Mouse (Mus musculus): ENCODE measurements around the gene Zdhhc5. TPM values are rescaled to one million over a fixed set of nuclear protein-coding genes. Genes with fewer than 3 reads are reported as not detected.

The Zdhhc5 gene
- total and polyA plus RNA-seq, 2 experiments from 2014 or later, result 14.6 to 38.2 TPM

DNA sequence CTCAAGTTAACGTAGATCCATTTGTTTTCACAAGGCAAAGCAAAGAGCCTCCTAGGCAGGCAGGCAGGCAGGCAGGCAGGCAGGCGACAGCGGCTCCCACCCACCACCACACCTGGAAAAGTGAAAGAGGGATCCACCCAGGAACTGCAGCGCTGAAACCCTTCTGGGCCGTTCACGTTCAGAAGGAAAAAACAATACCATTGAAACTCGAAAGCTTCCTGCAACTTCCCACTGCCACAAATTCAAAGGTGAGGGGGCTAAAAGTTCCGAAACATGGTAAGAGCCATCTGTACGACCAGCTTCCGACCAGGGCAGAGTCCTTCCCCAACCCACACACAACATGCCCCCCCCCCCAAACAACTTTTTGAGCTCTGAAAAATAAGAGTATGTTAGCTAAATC, 65.3 kb downstream of the Zdhhc5 start:
- no peaks in the 10 kb centered on the region for H3K36me3 ChIP-seq (ENCODE audit: insufficient read depth, low read length)

GRCm38 (mm10) chr2:84648369-84648768, 66.6 kb downstream of the Zdhhc5 start:
- DNase-seq (ENCODE audit: low spot score), result peak; percentile 65
- H3K4me1 ChIP-seq (ENCODE audit: insufficient read depth, low read length), result peaks cover 4% of the 10 kb centered on the region; the same call in 1 of the 2 replicates
- H3K27me3 ChIP-seq (ENCODE audit: insufficient read depth, low read length), result no peaks in the 10 kb centered on the region
- TF ChIP-seq CTCF (IDR thresholded peaks at IDR 0.05; ENCODE audit: low read depth), result peak; percentile 48
- no peaks in the 10 kb centered on the region for H3K9me3 ChIP-seq (ENCODE audit: low read length)
- peak overlapping the region; percentile 73 for H3K4me3 ChIP-seq (ENCODE audit: low read length)
- WGBS, result 10% methylated on average over 6 of the region's 6 CpGs
- H3K36me3 ChIP-seq (ENCODE audit: insufficient read depth, low read length), result no peaks in the 10 kb centered on the region
- peak overlapping the region; percentile 55 for H3K9ac ChIP-seq (replicated peaks; ENCODE audit: low read length)
- H3K27ac ChIP-seq, result peak overlapping the region; percentile 60; the same call in 1 of the 2 replicates
- ATAC-seq, result no peak
- H3K4me2 ChIP-seq (ENCODE audit: low read depth, low read length), result peak overlapping the region; percentile 77

More for the DNA sequence above, 65.3 kb downstream of the Zdhhc5 start:
- TF ChIP-seq CTCF (IDR thresholded peaks at IDR 0.05; ENCODE audit: low read depth), result no peak
- ATAC-seq (no peak), DNase-seq (ENCODE audit: low spot score) (no peak)
- Histone ChIP-seq H3K4me2 (ENCODE audit: low read depth, low read length) (peak overlapping the region; percentile 77), H3K9ac (replicated peaks; ENCODE audit: low read length) (peak overlapping the region; percentile 79), H3K4me1 (ENCODE audit: insufficient read depth, low read length) (peaks cover 4% of the 10 kb centered on the region; the same call in 1 of the 2 replicates), H3K27me3 (ENCODE audit: insufficient read depth, low read length) (no peaks in the 10 kb centered on the region), H3K27ac (peak overlapping the region; percentile 94; the same call in 1 of the 2 replicates), H3K4me3 (ENCODE audit: low read length) (peak overlapping the region; percentile 73), H3K9me3 (ENCODE audit: low read length) (no peaks in the 10 kb centered on the region)
- WGBS, result 0% methylated on average over 10 of the region's 10 CpGs

DNA sequence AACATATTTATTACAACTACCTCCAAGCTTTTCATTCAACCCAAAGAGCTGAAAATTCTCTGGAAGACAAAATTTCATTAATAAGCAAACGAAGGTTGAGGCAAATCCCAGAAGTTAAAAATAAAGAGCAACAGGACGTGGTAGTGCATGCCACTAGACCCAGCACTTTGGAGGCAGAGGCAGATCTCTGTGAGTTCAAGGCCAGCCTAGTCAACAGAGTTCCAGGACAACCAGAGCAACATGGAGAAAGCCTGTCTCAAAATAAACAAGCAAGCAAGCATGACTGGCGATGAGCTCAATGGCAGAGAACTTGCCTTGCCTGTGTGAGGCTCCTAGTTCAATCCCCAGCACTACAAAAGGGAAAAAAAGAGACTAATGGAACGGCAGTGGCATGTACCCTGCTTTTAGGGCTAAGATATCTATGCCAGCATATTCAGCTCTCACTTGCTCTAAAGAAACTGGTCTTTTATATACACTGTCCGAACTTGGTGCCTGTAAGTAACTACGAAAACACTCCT, 67.9 kb downstream of the Zdhhc5 start:
- 85% methylated on average over 6 of the region's 6 CpGs for WGBS
- DNase-seq (ENCODE audit: low spot score) (no peak), ATAC-seq (no peak)
- H3K27me3 ChIP-seq (ENCODE audit: insufficient read depth, low read length), result no peaks in the 10 kb centered on the region
- H3K36me3 ChIP-seq (ENCODE audit: insufficient read depth, low read length), result no peaks in the 10 kb centered on the region
- H3K9ac ChIP-seq (replicated peaks; ENCODE audit: low read length), result no peak overlapping the region
- no peaks in the 10 kb centered on the region for H3K9me3 ChIP-seq (ENCODE audit: low read length)
- H3K4me1 ChIP-seq (ENCODE audit: insufficient read depth, low read length), result peaks cover 4% of the 10 kb centered on the region; the same call in 1 of the 2 replicates
- peak overlapping the region; percentile 77 for H3K4me2 ChIP-seq (ENCODE audit: low read depth, low read length)
- no peak for TF ChIP-seq CTCF (IDR thresholded peaks at IDR 0.05; ENCODE audit: low read depth)
- H3K4me3 ChIP-seq (ENCODE audit: low read length), result peak overlapping the region; percentile 73; the same call in 1 of the 2 replicates
- H3K27ac ChIP-seq, result no peak overlapping the region

- 77% methylated on average over 1 of the region's 1 CpGs for whole genome bisulfite sequencing
- no peak for TF ChIP-seq CTCF (IDR thresholded peaks at IDR 0.05; ENCODE audit: low read depth)
- Histone ChIP-seq H3K27me3 (ENCODE audit: insufficient read depth, low read length) (no peaks in the 10 kb centered on the region), H3K9me3 (ENCODE audit: low read length) (no peaks in the 10 kb centered on the region), H3K4me2 (ENCODE audit: low read depth, low read length) (no peak overlapping the region), H3K4me3 (ENCODE audit: low read length) (no peak overlapping the region), H3K36me3 (ENCODE audit: insufficient read depth, low read length) (no peaks in the 10 kb centered on the region), H3K4me1 (ENCODE audit: insufficient read depth, low read length) (peaks cover 4% of the 10 kb centered on the region; the same call in 1 of the 2 replicates), H3K9ac (replicated peaks; ENCODE audit: low read length) (no peak overlapping the region), H3K27ac (no peak overlapping the region)
- no peak for DNase-seq (ENCODE audit: low spot score)
- no peak for ATAC-seq
These were observed 68.8 kb downstream of the Zdhhc5 start for GRCm38 (mm10) chr2:84646138-84646537.

DNA sequence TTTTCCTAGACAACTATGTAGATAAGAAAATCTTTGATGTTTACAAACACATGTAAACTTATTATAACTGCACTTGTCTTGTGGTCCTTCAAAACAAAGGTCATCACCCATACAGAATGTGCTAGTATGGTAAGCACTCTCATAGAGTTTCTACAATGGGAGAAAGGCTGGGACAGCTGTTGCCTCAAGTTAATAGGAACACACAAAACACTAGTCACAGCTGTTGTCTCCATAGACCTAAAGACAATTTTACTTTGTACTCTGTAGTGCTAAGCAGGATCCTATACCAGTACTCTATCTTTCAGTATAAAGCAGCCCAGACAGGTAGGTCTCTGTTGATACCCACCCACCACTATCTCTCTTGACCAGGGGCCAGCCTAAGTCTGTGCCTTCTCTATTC, 74.1 kb downstream of the Zdhhc5 start:
- no peak for DNase-seq (ENCODE audit: low spot score)
- no peaks in the 10 kb centered on the region for H3K9me3 ChIP-seq (ENCODE audit: low read length)
- H3K27ac ChIP-seq, result no peak overlapping the region
- H3K9ac ChIP-seq (replicated peaks; ENCODE audit: low read length), result no peak overlapping the region
- H3K4me1 ChIP-seq (ENCODE audit: insufficient read depth, low read length), result peaks cover 15% of the 10 kb centered on the region
- ATAC-seq, result no peak
- H3K36me3 ChIP-seq (ENCODE audit: insufficient read depth, low read length), result no peaks in the 10 kb centered on the region
- H3K27me3 ChIP-seq (ENCODE audit: insufficient read depth, low read length), result no peaks in the 10 kb centered on the region
- no peak overlapping the region for H3K4me3 ChIP-seq (ENCODE audit: low read length)
- H3K4me2 ChIP-seq (ENCODE audit: low read depth, low read length), result no peak overlapping the region
- TF ChIP-seq CTCF (IDR thresholded peaks at IDR 0.05; ENCODE audit: low read depth), result no peak

GRCm38 (mm10) chr2:84638428-84639220, 76.4 kb downstream of the Zdhhc5 start:
- Histone ChIP-seq H3K9ac (replicated peaks; ENCODE audit: low read length) (no peak overlapping the region), H3K36me3 (ENCODE audit: insufficient read depth, low read length) (no peaks in the 10 kb centered on the region), H3K27ac (peak overlapping the region; percentile 81; the same call in 1 of the 2 replicates), H3K4me1 (ENCODE audit: insufficient read depth, low read length) (peaks cover 33% of the 10 kb centered on the region), H3K4me3 (ENCODE audit: low read length) (no peak overlapping the region), H3K4me2 (ENCODE audit: low read depth, low read length) (no peak overlapping the region; the same call in 1 of the 2 replicates), H3K27me3 (ENCODE audit: insufficient read depth, low read length) (no peaks in the 10 kb centered on the region), H3K9me3 (ENCODE audit: low read length) (no peaks in the 10 kb centered on the region)
- no peak for TF ChIP-seq CTCF (IDR thresholded peaks at IDR 0.05; ENCODE audit: low read depth)
- ATAC-seq, result no peak
- WGBS, result 61% methylated on average over 5 of the region's 5 CpGs
- DNase-seq (ENCODE audit: low spot score), result no peak

MicroRNAs encoded within 50 kb of the gene (microRNA counts, 519-probe panel; counts per million panel counts)
- microRNA mmu-miR-130a, result 6,368 counts per million, percentile 96 among the panel's probes with 10 or more counts

Small RNA genes lying within 50 kb of the gene (microRNA-seq; reads per million reads assigned to microRNA genes)
- gene Mir130a, result 25,904 to 30,735 reads per million in 2 experiments

Other genes with a start within 250 kb of the Zdhhc5 start
- 9.5 and 10.7 TPM in 2 replicates for gene Tfpi, start 238.4 kb downstream of the Zdhhc5 start, total RNA-seq (2014; rRNA removed)
- 13.1 and 15.3 TPM in 2 replicates for gene Tfpi, start 238.4 kb downstream of the Zdhhc5 start, polyA plus RNA-seq (2015; fragmentation: Nextera tagmentation; extraction: Ambion mirVana)
- gene Ctnnd1, start 64.4 kb downstream of the Zdhhc5 start, total RNA-seq (2014; rRNA removed), result 75.7 and 86.5 TPM in 2 replicates
- gene Ctnnd1, start 64.4 kb downstream of the Zdhhc5 start, polyA plus RNA-seq (2015; fragmentation: Nextera tagmentation; extraction: Ambion mirVana), result 12.7 and 15.8 TPM in 2 replicates
- gene Btbd18, start 56.1 kb downstream of the Zdhhc5 start, total RNA-seq (2014; rRNA removed), result not detected in 2 replicates
- gene Btbd18, start 56.1 kb downstream of the Zdhhc5 start, polyA plus RNA-seq (2015; fragmentation: Nextera tagmentation; extraction: Ambion mirVana), result 0.50 and 0.68 TPM in 2 replicates
- 271 and 302 TPM in 2 replicates for gene Selenoh, start 44.4 kb downstream of the Zdhhc5 start, total RNA-seq (2014; rRNA removed)
- gene Selenoh, start 44.4 kb downstream of the Zdhhc5 start, polyA plus RNA-seq (2015; fragmentation: Nextera tagmentation; extraction: Ambion mirVana), result 247 and 248 TPM in 2 replicates
- gene Gm28635, start 37.1 kb downstream of the Zdhhc5 start, total RNA-seq (2014; rRNA removed), result not detected in 2 replicates
- gene Gm28635, start 37.1 kb downstream of the Zdhhc5 start, polyA plus RNA-seq (2015; fragmentation: Nextera tagmentation; extraction: Ambion mirVana), result not detected in 2 replicates
- gene Med19, start 36.8 kb downstream of the Zdhhc5 start, total RNA-seq (2014; rRNA removed), result 31.4 and 31.6 TPM in 2 replicates
- gene Med19, start 36.8 kb downstream of the Zdhhc5 start, polyA plus RNA-seq (2015; fragmentation: Nextera tagmentation; extraction: Ambion mirVana), result 47.4 and 47.5 TPM in 2 replicates
- gene Tmx2, start 36.0 kb downstream of the Zdhhc5 start, total RNA-seq (2014; rRNA removed), result 133 and 150 TPM in 2 replicates
- gene Tmx2, start 36.0 kb downstream of the Zdhhc5 start, polyA plus RNA-seq (2015; fragmentation: Nextera tagmentation; extraction: Ambion mirVana), result 342 and 347 TPM in 2 replicates
- 6.3 and 14.3 TPM in 2 replicates for gene Clp1, start 12.2 kb upstream of the Zdhhc5 start, total RNA-seq (2014; rRNA removed)
- 11.2 and 12.0 TPM in 2 replicates for gene Clp1, start 12.2 kb upstream of the Zdhhc5 start, polyA plus RNA-seq (2015; fragmentation: Nextera tagmentation; extraction: Ambion mirVana)
- 10.0 and 16.8 TPM in 2 replicates for gene Ypel4, start 18.9 kb upstream of the Zdhhc5 start, total RNA-seq (2014; rRNA removed)
- gene Ypel4, start 18.9 kb upstream of the Zdhhc5 start, polyA plus RNA-seq (2015; fragmentation: Nextera tagmentation; extraction: Ambion mirVana), result 12.3 and 13.1 TPM in 2 replicates
- 2.9 and 4.3 TPM in 2 replicates for gene Gm19426, start 28.5 kb upstream of the Zdhhc5 start, total RNA-seq (2014; rRNA removed)
- 3.8 and 6.1 TPM in 2 replicates for gene Gm19426, start 28.5 kb upstream of the Zdhhc5 start, polyA plus RNA-seq (2015; fragmentation: Nextera tagmentation; extraction: Ambion mirVana)
- gene Serping1, start 60.3 kb upstream of the Zdhhc5 start, total RNA-seq (2014; rRNA removed), result 28.5 and 36.5 TPM in 2 replicates
- gene Serping1, start 60.3 kb upstream of the Zdhhc5 start, polyA plus RNA-seq (2015; fragmentation: Nextera tagmentation; extraction: Ambion mirVana), result 40.9 and 46.5 TPM in 2 replicates
- 12.8 and 22.6 TPM in 2 replicates for gene Ube2l6, start 83.6 kb upstream of the Zdhhc5 start, total RNA-seq (2014; rRNA removed)
- 16.8 and 17.7 TPM in 2 replicates for gene Ube2l6, start 83.6 kb upstream of the Zdhhc5 start, polyA plus RNA-seq (2015; fragmentation: Nextera tagmentation; extraction: Ambion mirVana)
- gene Smtnl1, start 107.5 kb upstream of the Zdhhc5 start, total RNA-seq (2014; rRNA removed), result 0.75 TPM in 1 of 2 replicates, not detected in the other
- gene Smtnl1, start 107.5 kb upstream of the Zdhhc5 start, polyA plus RNA-seq (2015; fragmentation: Nextera tagmentation; extraction: Ambion mirVana), result not detected in 2 replicates
- gene Timm10, start 111.8 kb upstream of the Zdhhc5 start, total RNA-seq (2014; rRNA removed), result 44.5 and 57.3 TPM in 2 replicates
- 82.5 and 91.7 TPM in 2 replicates for gene Timm10, start 111.8 kb upstream of the Zdhhc5 start, polyA plus RNA-seq (2015; fragmentation: Nextera tagmentation; extraction: Ambion mirVana)
- gene Slc43a1, start 123.7 kb upstream of the Zdhhc5 start, total RNA-seq (2014; rRNA removed), result 5.8 and 9.3 TPM in 2 replicates
- 1.3 and 1.5 TPM in 2 replicates for gene Slc43a1, start 123.7 kb upstream of the Zdhhc5 start, polyA plus RNA-seq (2015; fragmentation: Nextera tagmentation; extraction: Ambion mirVana)
- gene Rtn4rl2, start 171.5 kb upstream of the Zdhhc5 start, total RNA-seq (2014; rRNA removed), result 10.1 and 12.2 TPM in 2 replicates
- gene Rtn4rl2, start 171.5 kb upstream of the Zdhhc5 start, polyA plus RNA-seq (2015; fragmentation: Nextera tagmentation; extraction: Ambion mirVana), result 4.2 and 4.3 TPM in 2 replicates
- 4.9 and 9.7 TPM in 2 replicates for gene Slc43a3, start 221.4 kb upstream of the Zdhhc5 start, total RNA-seq (2014; rRNA removed)
- 4.1 and 6.4 TPM in 2 replicates for gene Slc43a3, start 221.4 kb upstream of the Zdhhc5 start, polyA plus RNA-seq (2015; fragmentation: Nextera tagmentation; extraction: Ambion mirVana)